Mouse (Mus musculus) embryonic facial prominence, embryonic 15.5 days (tissue): ENCODE measurements around the gene Eaf2. TPM values are rescaled to one million over a fixed set of nuclear protein-coding genes. Genes with fewer than 3 reads are reported as not detected.
A peak's percentile ranks its signal among the peaks of the same experiment; 100 is the strongest.
"Not testable (repeated sequence)": the region's sequence is repeated elsewhere in the genome, so short reads cannot be mapped to it uniquely, and the experiment has no call there.

Experiments used
- ATAC-seq: fragments of 200-750 bp; cut with Nextera tagmentation; 2 replicates; pipeline ENCODE4 v1.8.0; 2017; ENCODE audit warnings: low read depth, moderate TSS enrichment; ENCODE audit not compliant: insufficient number of reproducible peaks, low FRiP score, low TSS enrichment
- H3K27ac ChIP-seq: fragments of 300-500 bp; sonication (generic); replicated peaks from 2 replicates; pipeline ENCODE4 v1.5.1; 2015; ENCODE audit warnings: mild to moderate bottlenecking, inconsistent platforms
- H3K27me3 ChIP-seq: fragments of 300-500 bp; sonication (generic); 2 replicates; pipeline ENCODE4 v1.6.1; 2015; ENCODE audit warnings: inconsistent platforms
- H3K36me3 ChIP-seq: fragments of 300-500 bp; sonication (generic); 2 replicates; pipeline ENCODE4 v1.6.1; 2015; ENCODE audit warnings: mild to moderate bottlenecking, inconsistent platforms
- H3K4me1 ChIP-seq: fragments of 300-500 bp; sonication (generic); 2 replicates; pipeline ENCODE4 v1.6.1; 2015; ENCODE audit warnings: inconsistent platforms
- H3K4me2 ChIP-seq: fragments of 300-500 bp; sonication (generic); replicated peaks from 2 replicates; pipeline ENCODE4 v1.6.1; 2015; ENCODE audit warnings: mild to moderate bottlenecking, inconsistent platforms
- H3K4me3 ChIP-seq: fragments of 300-500 bp; sonication (generic); replicated peaks from 2 replicates; pipeline ENCODE4 v1.5.1; 2015; ENCODE audit warnings: mild to moderate bottlenecking, inconsistent platforms
- H3K9ac ChIP-seq: fragments of 300-500 bp; sonication (generic); 2 replicates; pipeline ENCODE4 v1.6.1; 2015; ENCODE audit warnings: inconsistent platforms
- H3K9me3 ChIP-seq: fragments of 300-500 bp; sonication (generic); replicated peaks from 2 replicates; pipeline ENCODE4 v1.6.1; 2016; ENCODE audit warnings: inconsistent platforms
- WGBS: fragments of 180-500 bp; shearing (Covaris S2); methylation state at CpG from one replicate; pipeline ENCODE4 v1.1.7; 2015; 5-methylcytosine and 5-hydroxymethylcytosine counted together
- polyA plus RNA-seq: library from polyadenylated mRNA; unstranded; fragments of >200 nt; fragmentation: Nextera tagmentation; extraction: Ambion mirVana; gene quantifications from 2 replicates; pipeline ENCODE4 v1.2.1, GENCODE M21; 2015

The Eaf2 gene
- polyA plus RNA-seq, 1 experiment from 2014 or later, result 7.5 TPM

GRCm38 (mm10) chr16:36891415-36891814 lies 16.6 kb upstream of the Eaf2 start:
- WGBS, result 94% methylated on average over 4 of the region's 4 CpGs
- Histone ChIP-seq H3K27ac (no peak overlapping the region), H3K4me2 (no peak overlapping the region), H3K36me3 (peaks cover 78% of the 10 kb centered on the region), H3K9me3 (no peaks in the 10 kb centered on the region), H3K9ac (no peak overlapping the region), H3K4me3 (no peak overlapping the region), H3K4me1 (no peaks in the 10 kb centered on the region), H3K27me3 (no peaks in the 10 kb centered on the region)
- no peak for ATAC-seq

GRCm38 (mm10) chr16:36890559-36890958 lies 15.8 kb upstream of the Eaf2 start:
- no peak for ATAC-seq
- 90% methylated on average over 3 of the region's 3 CpGs for WGBS
- no peak overlapping the region for H3K9ac ChIP-seq
- H3K36me3 ChIP-seq, result peaks cover 76% of the 10 kb centered on the region
- no peak overlapping the region for H3K4me3 ChIP-seq
- H3K9me3 ChIP-seq, result no peaks in the 10 kb centered on the region
- no peak overlapping the region for H3K27ac ChIP-seq
- H3K27me3 ChIP-seq, result no peaks in the 10 kb centered on the region
- H3K4me1 ChIP-seq, result no peaks in the 10 kb centered on the region
- H3K4me2 ChIP-seq, result no peak overlapping the region

- 78% methylated on average over 5 of the region's 5 CpGs for WGBS
- no peak overlapping the region for H3K4me3 ChIP-seq
- no peaks in the 10 kb centered on the region for H3K9me3 ChIP-seq
- ATAC-seq, result no peak
- H3K36me3 ChIP-seq, result peaks cover 58% of the 10 kb centered on the region
- H3K4me2 ChIP-seq, result no peak overlapping the region
- no peaks in the 10 kb centered on the region for H3K27me3 ChIP-seq
- no peak overlapping the region for H3K27ac ChIP-seq
- no peak overlapping the region for H3K9ac ChIP-seq
- H3K4me1 ChIP-seq, result no peaks in the 10 kb centered on the region
These were observed 12.7 kb upstream of the Eaf2 start for GRCm38 (mm10) chr16:36887546-36887945.

DNA sequence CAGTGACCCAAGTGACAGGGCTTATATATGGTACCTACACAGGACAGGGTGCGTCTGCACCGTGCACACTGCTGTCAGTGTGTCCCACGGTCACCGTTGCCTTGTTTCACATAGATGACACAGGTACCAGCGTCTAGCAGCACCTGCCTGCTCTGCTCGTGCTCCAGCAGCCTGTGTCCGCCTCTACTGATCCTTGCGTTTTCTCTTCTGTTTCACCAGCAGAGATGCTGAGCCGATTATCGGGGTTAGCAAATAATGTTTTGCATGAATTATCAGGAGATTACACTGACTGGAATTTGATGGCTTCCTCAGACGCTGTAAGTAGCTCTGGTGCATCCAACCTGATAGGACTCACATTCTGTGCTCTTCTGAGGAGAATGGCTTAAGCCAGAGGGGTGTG lies 11.1 kb upstream of the Eaf2 start:
- 92% methylated on average over 11 of the region's 11 CpGs for WGBS
- no peaks in the 10 kb centered on the region for H3K27me3 ChIP-seq

GRCm38 (mm10) chr16:36884881-36885280 lies 10.1 kb upstream of the Eaf2 start:
- 85% methylated on average over 4 of the region's 4 CpGs for WGBS
- H3K4me1 ChIP-seq, result no peaks in the 10 kb centered on the region

More for the DNA sequence above, 11.1 kb upstream of the Eaf2 start:
- Histone ChIP-seq H3K9ac (no peak overlapping the region), H3K4me2 (no peak overlapping the region), H3K27ac (no peak overlapping the region), H3K4me1 (no peaks in the 10 kb centered on the region), H3K9me3 (no peaks in the 10 kb centered on the region), H3K4me3 (no peak overlapping the region), H3K36me3 (peaks cover 44% of the 10 kb centered on the region)
- ATAC-seq, result no peak

GRCm38 (mm10) chr16:36882737-36883343 lies 8.0 kb upstream of the Eaf2 start:
- Histone ChIP-seq H3K4me2 (no peak overlapping the region), H3K27ac (no peak overlapping the region), H3K9ac (no peak overlapping the region), H3K36me3 (peaks cover 22% of the 10 kb centered on the region), H3K27me3 (no peaks in the 10 kb centered on the region), H3K4me3 (no peak overlapping the region), H3K9me3 (no peaks in the 10 kb centered on the region), H3K4me1 (0 out of 2 replicates have a peak, but pooled peaks cover 5% of the 10 kb centered on the region)
- no peak for ATAC-seq
- WGBS, result 56% methylated on average over 5 of the region's 5 CpGs

More at GRCm38 (mm10) chr16:36884881-36885280, 10.1 kb upstream of the Eaf2 start:
- Histone ChIP-seq H3K9me3 (no peaks in the 10 kb centered on the region), H3K36me3 (peaks cover 36% of the 10 kb centered on the region), H3K27ac (no peak overlapping the region), H3K27me3 (no peaks in the 10 kb centered on the region), H3K9ac (no peak overlapping the region), H3K4me2 (no peak overlapping the region), H3K4me3 (no peak overlapping the region)
- no peak for ATAC-seq

- Histone ChIP-seq H3K4me1 (peaks cover 17% of the 10 kb centered on the region), H3K4me3 (no peak overlapping the region), H3K9ac (no peak overlapping the region), H3K36me3 (peaks cover 1% of the 10 kb centered on the region), H3K4me2 (no peak overlapping the region), H3K27me3 (no peaks in the 10 kb centered on the region), H3K27ac (no peak overlapping the region), H3K9me3 (no peaks in the 10 kb centered on the region)
- WGBS, result 64% methylated on average over 5 of the region's 5 CpGs
- ATAC-seq, result no peak
These were observed 2.5 kb upstream of the Eaf2 start for GRCm38 (mm10) chr16:36877316-36877715.

DNA sequence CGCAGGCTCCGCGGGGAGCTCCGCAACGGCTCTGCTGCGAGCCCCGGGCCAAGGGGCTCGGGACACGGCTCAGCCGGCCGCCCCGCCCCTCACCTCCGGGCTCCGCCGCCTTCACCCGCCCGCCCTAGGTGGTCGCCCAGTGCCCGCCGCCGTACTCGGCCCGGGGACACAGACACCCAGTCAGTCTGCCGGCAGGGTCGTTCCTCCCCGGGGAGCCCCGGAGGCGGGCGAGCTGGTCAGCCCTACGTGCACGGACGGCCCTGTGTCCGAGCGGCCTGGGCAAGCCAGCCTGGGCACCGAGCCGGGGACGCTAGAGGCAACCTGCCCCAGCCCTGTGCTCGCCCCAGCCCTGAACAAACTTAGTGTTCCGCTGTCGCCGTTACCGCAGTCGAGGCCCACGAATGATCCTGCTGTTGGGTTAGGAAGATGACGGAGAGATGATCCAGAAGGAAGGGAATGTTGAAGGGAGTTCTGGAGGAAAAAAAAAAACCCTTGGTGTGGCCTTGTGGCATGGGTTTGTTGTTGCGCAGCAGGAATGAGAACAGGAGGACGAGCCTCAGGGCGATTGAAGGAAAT lies 561 bp upstream of the Eaf2 start:
- Histone ChIP-seq H3K36me3 (peaks cover 7% of the 10 kb centered on the region), H3K9me3 (no peaks in the 10 kb centered on the region), H3K9ac (peak overlapping the region; percentile 76), H3K27ac (peak overlapping the region; percentile 74), H3K4me3 (peak overlapping the region; percentile 82), H3K4me2 (peak overlapping the region; percentile 59), H3K27me3 (no peaks in the 10 kb centered on the region), H3K4me1 (peaks cover 17% of the 10 kb centered on the region)
- peak; percentile 66 for ATAC-seq
- under 1% methylated on average over 48 of the region's 48 CpGs for WGBS

GRCm38 (mm10) chr16:36869442-36869841 lies 5.4 kb downstream of the Eaf2 start:
- Histone ChIP-seq H3K27me3 (no peaks in the 10 kb centered on the region), H3K4me1 (peaks cover 6% of the 10 kb centered on the region), H3K9me3 (no peaks in the 10 kb centered on the region), H3K9ac (no peak overlapping the region), H3K27ac (no peak overlapping the region), H3K4me3 (no peak overlapping the region), H3K36me3 (peaks cover 33% of the 10 kb centered on the region), H3K4me2 (no peak overlapping the region)
- ATAC-seq, result no peak
- WGBS, result 89% methylated on average over 2 of the region's 2 CpGs

- Histone ChIP-seq H3K9ac (no peak overlapping the region), H3K27ac (no peak overlapping the region), H3K9me3 (no peaks in the 10 kb centered on the region), H3K27me3 (no peaks in the 10 kb centered on the region), H3K36me3 (peaks cover 30% of the 10 kb centered on the region), H3K4me2 (no peak overlapping the region), H3K4me3 (no peak overlapping the region), H3K4me1 (no peaks in the 10 kb centered on the region)
- WGBS, result 94% methylated on average over 3 of the region's 3 CpGs
- ATAC-seq, result no peak
These were observed 11.2 kb downstream of the Eaf2 start for GRCm38 (mm10) chr16:36863585-36863984.

DNA sequence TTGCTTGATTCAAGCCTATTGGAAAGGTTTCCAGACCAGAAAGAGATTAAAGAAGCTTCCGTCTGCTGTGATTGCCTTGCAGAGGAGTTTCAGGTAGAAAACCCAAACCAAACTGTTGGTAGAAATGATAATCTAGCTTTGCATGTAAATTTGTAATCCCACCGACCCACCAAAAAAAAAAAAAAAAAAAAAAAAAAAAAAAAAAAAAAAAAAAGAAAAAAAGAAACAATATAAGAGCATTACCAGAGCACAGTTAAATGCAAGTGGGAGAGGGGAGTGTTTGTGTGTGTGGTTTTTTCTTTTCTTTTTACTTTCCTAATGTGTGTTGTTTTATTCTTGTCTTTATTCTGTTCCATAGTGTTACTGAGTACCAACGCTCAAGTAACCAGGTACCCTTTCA lies 23.6 kb downstream of the Eaf2 start:
- H3K4me2 ChIP-seq, result no peak overlapping the region
- H3K36me3 ChIP-seq, result peaks cover 26% of the 10 kb centered on the region
- H3K27ac ChIP-seq, result no peak overlapping the region
- no peaks in the 10 kb centered on the region for H3K4me1 ChIP-seq
- no peak overlapping the region for H3K4me3 ChIP-seq
- no peak for ATAC-seq
- H3K9ac ChIP-seq, result no peak overlapping the region
- 91% methylated on average over 3 of the region's 3 CpGs for WGBS
- no peaks in the 10 kb centered on the region for H3K27me3 ChIP-seq
- no peaks in the 10 kb centered on the region for H3K9me3 ChIP-seq

- H3K27me3 ChIP-seq, ATAC-seq, H3K9me3 ChIP-seq, H3K9ac ChIP-seq, H3K4me3 ChIP-seq, H3K27ac ChIP-seq, H3K4me2 ChIP-seq, H3K4me1 ChIP-seq: not testable (repeated sequence)
- H3K36me3 ChIP-seq, result peaks cover 14% of the 10 kb centered on the region; the same call in 1 of the 2 replicates
- WGBS, result 96% methylated on average over 1 of the region's 1 CpGs
These were observed 27.9 kb downstream of the Eaf2 start for GRCm38 (mm10) chr16:36846894-36847293.
